Mouse (Mus musculus) C2C12 (cell line): Measurements from ENCODE around the gene Zfp212.

Experiments
- CEBPB ChIP-seq: IDR thresholded peaks from one replicate; pipeline ENCODE4 v1.6.1; 2011; ENCODE audit warnings: low read depth, mild to moderate bottlenecking, control low read depth, moderate library complexity
- CTCF ChIP-seq: IDR thresholded peaks from one replicate; pipeline ENCODE4 v1.5.1; 2011; ENCODE audit not compliant: control insufficient read depth, insufficient read depth, insufficient read length
- FOSL1 ChIP-seq: IDR thresholded peaks from one replicate; pipeline ENCODE4 v1.8.0; 2011; ENCODE audit warnings: mild to moderate bottlenecking, low read length; ENCODE audit not compliant: poor library complexity, insufficient read depth, severe bottlenecking
- MAX ChIP-seq: IDR thresholded peaks from one replicate; pipeline ENCODE4 v1.6.1; 2011; ENCODE audit warnings: mild to moderate bottlenecking, control low read depth
- MYOD1 ChIP-seq: IDR thresholded peaks from one replicate; pipeline ENCODE4 v1.6.1; 2011; ENCODE audit warnings: low read depth; ENCODE audit not compliant: control insufficient read depth, insufficient read length
- USF1 ChIP-seq: IDR thresholded peaks from one replicate; pipeline ENCODE4 v1.6.1; 2011; ENCODE audit warnings: low read depth, mild to moderate bottlenecking, control low read depth, moderate library complexity

GRCm38 (mm10) chr6:47957816-47958215 is 37.5 kb downstream of the Zfp212 start:
- TF ChIP-seq CTCF, result no peak
- no peak for TF ChIP-seq MYOD1
- TF ChIP-seq FOSL1, result no peak
- no peak for TF ChIP-seq MAX
- no peak for TF ChIP-seq CEBPB
- no peak for TF ChIP-seq USF1
